ENCODE assay signal across 8 mouse cellular contexts in the genomic region with DNA sequence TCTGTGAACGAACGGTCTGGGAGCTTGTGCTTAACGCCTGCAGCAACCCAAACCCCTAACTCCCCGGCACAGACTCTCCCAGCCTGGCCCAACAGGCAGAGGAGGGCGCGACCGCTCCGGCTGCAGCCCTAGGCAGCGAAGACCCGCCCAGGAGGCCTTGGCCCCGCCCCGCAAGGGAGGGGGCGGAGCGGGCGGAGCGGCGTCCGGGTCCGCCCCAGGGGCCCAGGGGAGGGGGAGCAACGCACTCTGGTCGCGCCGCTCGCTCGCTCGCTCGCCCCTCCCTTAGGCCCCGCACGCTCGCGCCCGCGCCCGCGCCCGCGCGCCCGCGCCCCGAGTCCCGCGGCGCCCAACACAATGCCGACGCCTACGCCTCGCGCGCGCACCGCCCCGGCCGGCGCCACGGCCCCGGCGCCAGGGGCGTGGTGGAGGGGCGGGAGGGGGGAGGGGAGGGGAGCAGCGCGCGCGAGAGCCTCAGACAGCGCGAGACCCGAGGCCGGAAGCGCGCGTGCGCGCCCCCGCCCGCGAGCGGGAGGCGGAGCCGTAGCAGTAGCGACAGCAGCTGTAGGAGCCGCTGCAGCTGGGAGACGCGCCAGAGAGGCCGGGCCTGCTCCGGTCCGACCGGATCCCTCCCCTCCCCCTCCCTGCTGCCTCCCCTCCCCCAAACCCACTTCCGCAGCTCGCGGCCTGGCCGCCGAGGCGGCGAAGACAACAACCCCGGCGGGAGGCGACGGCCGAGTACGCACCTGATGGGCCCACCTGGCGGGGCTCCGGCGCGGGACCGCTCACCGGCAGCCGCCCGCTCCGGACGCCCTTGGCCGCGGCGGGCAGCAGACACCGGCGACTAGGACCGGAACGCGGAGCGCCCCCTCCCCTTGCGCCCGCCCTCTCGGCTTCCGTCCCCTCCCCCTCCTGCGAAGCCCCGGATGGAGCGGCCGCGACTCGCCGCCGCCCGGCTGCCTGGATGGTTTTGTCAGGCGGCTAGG. TPM values are rescaled to one million over a fixed set of nuclear protein-coding genes. Genes with fewer than 3 reads are reported as not detected.
DNase-seq lines count a peak whose midpoint lies in the region; ATAC-seq and TF ChIP-seq lines count a peak whose summit lies in the region.

No protein-coding gene starts in this region.

- H3K27me3 ChIP-seq in forebrain, embryonic 15.5 days, result no peaks in the 10 kb centered on the region
- no peaks in the 10 kb centered on the region for H3K27me3 ChIP-seq in lung, embryonic 14.5 days (ENCODE audit: insufficient read depth, low read length)
- H3K27me3 ChIP-seq in thymus, adult 2 months (ENCODE audit: control insufficient read depth, insufficient read depth, low read length), result no peaks in the 10 kb centered on the region

- WGBS in forebrain, embryonic 15.5 days, result under 1% methylated on average over 78 of the region's 133 CpGs
- WGBS in lung, embryonic 14.5 days, result under 1% methylated on average over 68 of the region's 133 CpGs
- 1% methylated on average over 64 of the region's 133 CpGs for WGBS in olfactory bulb, adult 2 months
- under 1% methylated on average over 88 of the region's 133 CpGs for WGBS in thymus, adult 2 months

- peak overlapping the region; percentile 69 for H3K4me2 ChIP-seq in forebrain, embryonic 15.5 days (replicated peaks)
- peak overlapping the region; percentile 94 for H3K4me2 ChIP-seq in lung, embryonic 14.5 days

- peak; percentile 86 for DNase-seq in ES-E14 (ENCODE audit: low read depth, low spot score)
- peak; percentile 97 for DNase-seq in cerebellum, adult 11-12 months
- peak; percentile 93 for DNase-seq in heart, postnatal 36 days
- peak; percentile 92 to 93 for DNase-seq in layer of hippocampus, adult 2 months (ENCODE audit: low spot score in 2 of 2)
- DNase-seq in lung, embryonic 14.5 days, result peak; percentile 98
- peak; percentile 91 for DNase-seq in thymus, adult 2 months

- peak overlapping the region; percentile 78 to 100 for H3K4me3 ChIP-seq in ES-E14 (ENCODE audit: insufficient read depth in 1 of 2, low read depth in 1 of 2, low read length in 2 of 2, poor library complexity in 1 of 2, severe bottlenecking in 1 of 2)
- peak overlapping the region; percentile 99 for H3K4me3 ChIP-seq in forebrain, embryonic 15.5 days
- H3K4me3 ChIP-seq in layer of hippocampus, adult 2 months, result peak overlapping the region; percentile 87
- H3K4me3 ChIP-seq in lung, embryonic 14.5 days (ENCODE audit: low read depth, low read length), result peak overlapping the region; percentile 97
- H3K4me3 ChIP-seq in olfactory bulb, adult 2 months (ENCODE audit: insufficient read depth, low read depth, low read length), result peak overlapping the region; percentile 95
- H3K4me3 ChIP-seq in thymus, adult 2 months (ENCODE audit: control insufficient read depth, insufficient read depth, low read length), result peak overlapping the region; percentile 73

- intact Hi-C loops in heart, postnatal 36 days (cut with DNase I), result no loop called here

- in situ Hi-C loops in ES-E14 (cut with MboI; ENCODE audit: low sequenced_read_pairs in 2 of 2, unreplicated experiment in 2 of 2), result no loop called here

- TF ChIP-seq CTCF in layer of hippocampus, adult 2 months (conservative IDR thresholded peaks at IDR 0.05), result no peak
- no peak for TF ChIP-seq CTCF in lung, embryonic 14.5 days (IDR thresholded peaks at IDR 0.05; ENCODE audit: low read depth)
- no peak for TF ChIP-seq CTCF in olfactory bulb, adult 2 months (IDR thresholded peaks at IDR 0.05; ENCODE audit: insufficient read depth, low read depth, low read length)
- 0 out of 2 replicates have a peak, but pooled peaks have one; percentile 31 for TF ChIP-seq CTCF in thymus, adult 2 months (IDR thresholded peaks at IDR 0.05; ENCODE audit: borderline replicate concordance, control insufficient read depth, extremely low read depth, insufficient read depth, low read length, poor library complexity)

- H3K27ac ChIP-seq in ES-E14 (ENCODE audit: insufficient read depth, low read depth, low read length, poor library complexity, severe bottlenecking), result peak overlapping the region; percentile 100
- H3K27ac ChIP-seq in forebrain, embryonic 15.5 days (replicated peaks), result peak overlapping the region; percentile 100
- H3K27ac ChIP-seq in layer of hippocampus, adult 2 months, result peak overlapping the region; percentile 100
- peak overlapping the region; percentile 99 for H3K27ac ChIP-seq in lung, embryonic 14.5 days (ENCODE audit: low read depth)
- H3K27ac ChIP-seq in olfactory bulb, adult 2 months (ENCODE audit: insufficient read depth, low read depth, low read length), result peak overlapping the region; percentile 94
- H3K27ac ChIP-seq in thymus, adult 2 months (ENCODE audit: control insufficient read depth, insufficient read depth, low read length), result peak overlapping the region; percentile 93

- H3K36me3 ChIP-seq in ES-E14 (ENCODE audit: control insufficient read depth, insufficient read depth, low read length, poor library complexity, severe bottlenecking), result peaks cover 11% of the 10 kb centered on the region; the same call in 1 of the 2 replicates
- H3K36me3 ChIP-seq in forebrain, embryonic 15.5 days, result no peaks in the 10 kb centered on the region
- no peaks in the 10 kb centered on the region for H3K36me3 ChIP-seq in lung, embryonic 14.5 days (ENCODE audit: insufficient read depth)
- no peaks in the 10 kb centered on the region for H3K36me3 ChIP-seq in thymus, adult 2 months (ENCODE audit: control insufficient read depth, insufficient read depth, low read length)

- ATAC-seq in forebrain, embryonic 15.5 days (replicated peaks), result peak; percentile 91
- peak; percentile 93 for ATAC-seq in lung, embryonic 14.5 days (ENCODE audit: insufficient read depth)

- peaks cover 2 to 21% of the 10 kb centered on the region in 2 experiments for H3K4me1 ChIP-seq in ES-E14 (ENCODE audit: control insufficient read depth in 2 of 2, insufficient read depth in 2 of 2, low read length in 2 of 2, poor library complexity in 1 of 2)
- peaks cover 39% of the 10 kb centered on the region for H3K4me1 ChIP-seq in forebrain, embryonic 15.5 days
- peaks cover 9% of the 10 kb centered on the region for H3K4me1 ChIP-seq in lung, embryonic 14.5 days (ENCODE audit: insufficient read depth)
- peaks cover 9% of the 10 kb centered on the region for H3K4me1 ChIP-seq in olfactory bulb, adult 2 months (ENCODE audit: control insufficient read depth, insufficient read depth, low read length)
- peaks cover 20% of the 10 kb centered on the region for H3K4me1 ChIP-seq in thymus, adult 2 months (replicated peaks; ENCODE audit: control insufficient read depth, insufficient read depth, low read length)

- peak overlapping the region; percentile 100 for H3K9ac ChIP-seq in ES-E14 (ENCODE audit: insufficient read depth, low read depth, low read length, poor library complexity, severe bottlenecking)
- H3K9ac ChIP-seq in forebrain, embryonic 15.5 days (replicated peaks), result peak overlapping the region; percentile 99
- peak overlapping the region; percentile 98 for H3K9ac ChIP-seq in lung, embryonic 14.5 days

- H3K9me3 ChIP-seq in ES-E14 (ENCODE audit: control insufficient read depth, insufficient read depth, low read depth, low read length), result no peaks in the 10 kb centered on the region
- no peaks in the 10 kb centered on the region for H3K9me3 ChIP-seq in forebrain, embryonic 15.5 days
- no peaks in the 10 kb centered on the region for H3K9me3 ChIP-seq in lung, embryonic 14.5 days (ENCODE audit: low read depth, low read length)

- TF ChIP-seq POLR2A in olfactory bulb, adult 2 months (IDR thresholded peaks at IDR 0.05; ENCODE audit: insufficient read depth, low read depth, low read length), result peak; percentile 58
- peak; percentile 78 for TF ChIP-seq POLR2A in thymus, adult 2 months (IDR thresholded peaks at IDR 0.05; ENCODE audit: control insufficient read depth, extremely low read depth, insufficient read depth, low read length, poor library complexity)

TF ChIP-seq in ES-E14, 5 proteins besides CTCF, POLR2A, EP300 and RAD21:
- TF ChIP-seq MAFK (IDR thresholded peaks at IDR 0.05; ENCODE audit: insufficient read depth, low read depth, low read length) (no peak), ZC3H11A (IDR thresholded peaks at IDR 0.05; ENCODE audit: borderline replicate concordance, low read depth, low read length) (no peak), ZNF384 (IDR thresholded peaks at IDR 0.05; ENCODE audit: low read depth, low read length) (no peak), HCFC1 (IDR thresholded peaks at IDR 0.05; ENCODE audit: borderline replicate concordance, insufficient read depth, low read length) (peak; percentile 51; the same call in 1 of the 2 replicates), CHD2 (IDR thresholded peaks at IDR 0.05; ENCODE audit: low read depth, low read length) (peak; percentile 91)

RNA-seq across cellular contexts. Expression of gene Zbtb2, which starts 1.0 kb away (rescaled TPM):
- total RNA-seq in ES-E14 (2012; rRNA removed), result 11.9 and 14.7 TPM in 2 replicates
- 17.8 and 18.4 TPM in 2 replicates for polyA plus RNA-seq in forebrain, embryonic 15.5 days (2015; fragmentation: Nextera tagmentation; extraction: Ambion mirVana)
- total RNA-seq in heart, postnatal 36 days (2021), result 1 to 10 TPM; 6.2 to 6.3 TPM
- total RNA-seq in layer of hippocampus, adult 2 months (2021), result 10 to 100 TPM; 11.8 to 13.2 TPM
- polyA plus RNA-seq in lung, embryonic 14.5 days (2014; fragmentation: Nextera tagmentation; extraction: Ambion mirVana), result 17.3 and 18.1 TPM in 2 replicates
- not detected in 2 replicates for polyA plus RNA-seq in olfactory bulb, adult 2 months (2012; ENCODE audit: insufficient read depth, insufficient read length, low replicate concordance, missing spikeins)
- 32.8 and 37.9 TPM in 2 replicates for polyA plus RNA-seq in thymus, adult 2 months (2012; rRNA removed)

RNA-seq across cellular contexts. Expression of gene Rmnd1, which starts 45.3 kb away (rescaled TPM):
- total RNA-seq in ES-E14 (2012; rRNA removed), result 31.8 and 35.1 TPM in 2 replicates
- polyA plus RNA-seq in forebrain, embryonic 15.5 days (2015; fragmentation: Nextera tagmentation; extraction: Ambion mirVana), result 51.7 and 59.2 TPM in 2 replicates
- 10 to 100 TPM; 62.2 to 63.2 TPM for total RNA-seq in heart, postnatal 36 days (2021)
- total RNA-seq in layer of hippocampus, adult 2 months (2021), result 10 to 100 TPM; 33.1 to 44.9 TPM
- polyA plus RNA-seq in lung, embryonic 14.5 days (2014; fragmentation: Nextera tagmentation; extraction: Ambion mirVana), result 46.0 and 46.3 TPM in 2 replicates
- polyA plus RNA-seq in olfactory bulb, adult 2 months (2012; ENCODE audit: insufficient read depth, insufficient read length, low replicate concordance, missing spikeins), result not detected in 2 replicates
- polyA plus RNA-seq in thymus, adult 2 months (2012; rRNA removed), result 32.2 and 43.6 TPM in 2 replicates

RNA-seq across cellular contexts. Expression of gene Armt1, which starts 45.4 kb away (rescaled TPM):
- total RNA-seq in ES-E14 (2012; rRNA removed), result 17.6 and 19.0 TPM in 2 replicates
- polyA plus RNA-seq in forebrain, embryonic 15.5 days (2015; fragmentation: Nextera tagmentation; extraction: Ambion mirVana), result 14.3 and 15.0 TPM in 2 replicates
- 1 to 10 TPM; 7.3 to 8.7 TPM for total RNA-seq in heart, postnatal 36 days (2021)
- total RNA-seq in layer of hippocampus, adult 2 months (2021), result 10 to 100 TPM; 24.0 to 24.9 TPM
- polyA plus RNA-seq in lung, embryonic 14.5 days (2014; fragmentation: Nextera tagmentation; extraction: Ambion mirVana), result 20.7 and 21.1 TPM in 2 replicates
- 333 TPM in 1 of 2 replicates, not detected in the other for polyA plus RNA-seq in olfactory bulb, adult 2 months (2012; ENCODE audit: insufficient read depth, insufficient read length, low replicate concordance, missing spikeins)
- 22.1 and 23.1 TPM in 2 replicates for polyA plus RNA-seq in thymus, adult 2 months (2012; rRNA removed)

Comparison
In these comparisons a context has a peak if more than half of its experiments do, and no peak if none do; other contexts are left out.
1. Peak in every context shown above with its lines: DNase-seq, ATAC-seq, H3K4me3 ChIP-seq and H3K27ac ChIP-seq.